Mouse (Mus musculus) hindbrain, embryonic 16.5 days (tissue): ENCODE results near the gene Kdm2a. TPM values are rescaled to one million over a fixed set of nuclear protein-coding genes. Genes with fewer than 3 reads are reported as not detected.

Source experiments
- ATAC-seq: fragments of 200-750 bp; cut with Nextera tagmentation; 2 replicates; pipeline ENCODE4 v1.8.0; 2017; ENCODE audit warnings: moderate TSS enrichment, moderate library complexity
- H3K27ac ChIP-seq: fragments of 300-500 bp; sonication (generic); 2 replicates; pipeline ENCODE4 v1.5.1; 2014; ENCODE audit warnings: low read depth, mild to moderate bottlenecking, control low read depth, low read length, moderate library complexity
- H3K27me3 ChIP-seq: fragments of 300-500 bp; sonication (generic); replicated peaks from 2 replicates; pipeline ENCODE4 v1.6.1; 2014; ENCODE audit warnings: low read length; ENCODE audit not compliant: control insufficient read depth, insufficient read depth
- H3K36me3 ChIP-seq: fragments of 300-500 bp; sonication (generic); 2 replicates; pipeline ENCODE4 v1.6.1; 2014; ENCODE audit warnings: mild to moderate bottlenecking, low read length, moderate library complexity, mixed read lengths; ENCODE audit not compliant: control insufficient read depth, insufficient read depth
- H3K4me1 ChIP-seq: fragments of 300-500 bp; sonication (generic); 2 replicates; pipeline ENCODE4 v1.6.1; 2014; ENCODE audit warnings: low read depth, low read length; ENCODE audit not compliant: control insufficient read depth, insufficient read depth
- H3K4me2 ChIP-seq: fragments of 300-500 bp; sonication (generic); 2 replicates; pipeline ENCODE4 v1.6.1; 2014; ENCODE audit warnings: mild to moderate bottlenecking, low read length, control low read depth, moderate library complexity
- H3K4me3 ChIP-seq: fragments of 300-500 bp; sonication (generic); 2 replicates; pipeline ENCODE4 v1.5.1; 2014; ENCODE audit warnings: mild to moderate bottlenecking, low read length, control low read depth, moderate library complexity
- H3K9ac ChIP-seq: fragments of 300-500 bp; sonication (generic); 2 replicates; pipeline ENCODE4 v1.6.1; 2014; ENCODE audit warnings: low read depth, mild to moderate bottlenecking, control low read depth, low read length, moderate library complexity
- H3K9me3 ChIP-seq: fragments of 300-500 bp; sonication (generic); 2 replicates; pipeline ENCODE4 v1.6.1; 2014; ENCODE audit warnings: mild to moderate bottlenecking, low read length, moderate library complexity; ENCODE audit not compliant: control insufficient read depth
- WGBS: fragments of 180-500 bp; shearing (Covaris S2); extraction: QIAGEN DNeasy Blood & Tissue Kit; methylation state at CpG from one replicate; pipeline ENCODE4 v1.1.7; 2014; 5-methylcytosine and 5-hydroxymethylcytosine counted together
- polyA plus RNA-seq: library from polyadenylated mRNA; unstranded; fragments of >200 nt; fragmentation: Nextera tagmentation; extraction: Ambion mirVana; gene quantifications from 2 replicates; pipeline ENCODE4 v1.2.1, GENCODE M21; 2015

Kdm2a gene
- polyA plus RNA-seq, 1 experiment from 2014 or later = 29.8 TPM

GRCm38 (mm10) chr19:4438791-4439160 is 40.7 kb upstream of the Kdm2a start:
- Histone ChIP-seq H3K9me3 (no peaks in the 10 kb centered on the region), H3K27ac (no peak overlapping the region; the same call in 1 of the 2 replicates), H3K9ac (peak overlapping the region; percentile 67), H3K36me3 (no peaks in the 10 kb centered on the region), H3K4me3 (peak overlapping the region; percentile 51), H3K27me3 (peaks cover 12% of the 10 kb centered on the region), H3K4me2 (peak overlapping the region; percentile 94), H3K4me1 (peaks cover 13% of the 10 kb centered on the region)
- WGBS = 7% methylated on average over 8 of the region's 8 CpGs
- ATAC-seq = no peak

DNA sequence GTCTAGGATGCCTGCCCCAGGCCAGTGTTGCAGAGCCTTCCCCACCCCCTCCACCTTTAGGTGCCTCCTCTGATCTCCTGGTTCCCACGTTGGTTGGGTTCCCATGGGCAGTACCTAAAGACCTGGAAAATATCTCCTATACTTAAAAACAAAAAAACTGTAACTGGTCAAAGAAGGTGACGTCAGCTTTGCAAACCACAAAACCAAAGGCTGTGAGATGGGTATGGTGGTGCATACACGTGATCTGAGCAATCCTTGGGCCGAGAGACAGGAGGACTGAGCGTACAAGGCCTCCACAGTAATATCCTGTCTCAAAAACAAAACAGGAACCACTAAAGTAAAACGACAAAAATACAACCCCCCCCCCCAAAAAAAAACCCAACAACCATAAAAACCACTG is 39.8 kb upstream of the Kdm2a start:
- no peaks in the 10 kb centered on the region for H3K36me3 ChIP-seq
- H3K27me3 ChIP-seq = peaks cover 12% of the 10 kb centered on the region
- no peak overlapping the region for H3K27ac ChIP-seq
- no peak overlapping the region for H3K4me3 ChIP-seq
- H3K4me1 ChIP-seq = peaks cover 13% of the 10 kb centered on the region
- ATAC-seq = no peak
- H3K9me3 ChIP-seq = no peaks in the 10 kb centered on the region
- no peak overlapping the region for H3K9ac ChIP-seq
- H3K4me2 ChIP-seq = no peak overlapping the region
- WGBS = 78% methylated on average over 6 of the region's 6 CpGs

- no peaks in the 10 kb centered on the region for H3K36me3 ChIP-seq
- no peak overlapping the region for H3K27ac ChIP-seq
- no peaks in the 10 kb centered on the region for H3K9me3 ChIP-seq
- H3K4me2 ChIP-seq = no peak overlapping the region
- no peak overlapping the region for H3K9ac ChIP-seq
- 95% methylated on average over 3 of the region's 3 CpGs for WGBS
- peaks cover 12% of the 10 kb centered on the region for H3K27me3 ChIP-seq
- H3K4me3 ChIP-seq = no peak overlapping the region
- H3K4me1 ChIP-seq = peaks cover 13% of the 10 kb centered on the region
- no peak for ATAC-seq
These were observed 38.2 kb upstream of the Kdm2a start for GRCm38 (mm10) chr19:4436254-4436653.

DNA sequence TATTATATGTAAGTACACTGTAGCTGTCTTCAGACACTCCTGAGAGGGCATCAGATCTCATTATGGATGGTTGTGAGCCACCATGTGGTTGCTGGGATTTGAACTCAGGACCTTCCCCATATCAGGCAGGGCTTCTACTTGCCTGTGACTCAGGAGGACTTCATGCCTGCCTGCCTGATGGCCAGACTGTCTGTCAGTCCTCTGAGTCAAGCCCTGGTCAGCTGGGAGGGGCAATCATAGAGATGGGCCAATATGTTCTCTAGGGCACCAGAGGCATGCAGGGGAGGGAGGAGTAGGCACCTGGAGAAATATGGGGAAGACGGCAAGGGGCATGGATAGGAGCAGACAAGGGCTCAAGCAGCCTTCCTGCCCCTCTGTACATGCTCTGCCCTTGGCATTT is 36.9 kb upstream of the Kdm2a start:
- Histone ChIP-seq H3K9ac (no peak overlapping the region), H3K36me3 (no peaks in the 10 kb centered on the region), H3K9me3 (no peaks in the 10 kb centered on the region), H3K27ac (no peak overlapping the region), H3K4me2 (no peak overlapping the region), H3K4me1 (peaks cover 10% of the 10 kb centered on the region), H3K4me3 (no peak overlapping the region), H3K27me3 (peaks cover 8% of the 10 kb centered on the region)
- no peak for ATAC-seq
- WGBS = 83% methylated on average over 1 of the region's 1 CpGs

- H3K27me3 ChIP-seq = peaks cover 5% of the 10 kb centered on the region
- ATAC-seq = no peak
- no peak overlapping the region for H3K27ac ChIP-seq
- no peak overlapping the region for H3K9ac ChIP-seq
- H3K4me3 ChIP-seq = no peak overlapping the region
- no peaks in the 10 kb centered on the region for H3K9me3 ChIP-seq
- H3K36me3 ChIP-seq = no peaks in the 10 kb centered on the region
- no peaks in the 10 kb centered on the region for H3K4me1 ChIP-seq
- 75% methylated on average over 1 of the region's 1 CpGs for WGBS
- no peak overlapping the region for H3K4me2 ChIP-seq
These were observed 35.7 kb upstream of the Kdm2a start for GRCm38 (mm10) chr19:4433756-4434155.

- WGBS = 96% methylated on average over 4 of the region's 4 CpGs
- H3K9me3 ChIP-seq = no peaks in the 10 kb centered on the region
- no peaks in the 10 kb centered on the region for H3K36me3 ChIP-seq
- H3K27ac ChIP-seq = no peak overlapping the region
- no peaks in the 10 kb centered on the region for H3K4me1 ChIP-seq
- H3K27me3 ChIP-seq = no peaks in the 10 kb centered on the region
- ATAC-seq = no peak
- no peak overlapping the region for H3K4me3 ChIP-seq
- no peak overlapping the region for H3K9ac ChIP-seq
- H3K4me2 ChIP-seq = no peak overlapping the region
These were observed 32.1 kb upstream of the Kdm2a start for GRCm38 (mm10) chr19:4430091-4430620.

GRCm38 (mm10) chr19:4425610-4426366 is 27.7 kb upstream of the Kdm2a start:
- ATAC-seq = no peak
- no peak overlapping the region for H3K9ac ChIP-seq
- no peaks in the 10 kb centered on the region for H3K27me3 ChIP-seq
- WGBS = 75% methylated on average over 19 of the region's 19 CpGs
- no peaks in the 10 kb centered on the region for H3K4me1 ChIP-seq
- no peak overlapping the region for H3K4me2 ChIP-seq
- H3K36me3 ChIP-seq = no peaks in the 10 kb centered on the region
- no peak overlapping the region for H3K4me3 ChIP-seq
- H3K9me3 ChIP-seq = no peaks in the 10 kb centered on the region
- no peak overlapping the region for H3K27ac ChIP-seq

DNA sequence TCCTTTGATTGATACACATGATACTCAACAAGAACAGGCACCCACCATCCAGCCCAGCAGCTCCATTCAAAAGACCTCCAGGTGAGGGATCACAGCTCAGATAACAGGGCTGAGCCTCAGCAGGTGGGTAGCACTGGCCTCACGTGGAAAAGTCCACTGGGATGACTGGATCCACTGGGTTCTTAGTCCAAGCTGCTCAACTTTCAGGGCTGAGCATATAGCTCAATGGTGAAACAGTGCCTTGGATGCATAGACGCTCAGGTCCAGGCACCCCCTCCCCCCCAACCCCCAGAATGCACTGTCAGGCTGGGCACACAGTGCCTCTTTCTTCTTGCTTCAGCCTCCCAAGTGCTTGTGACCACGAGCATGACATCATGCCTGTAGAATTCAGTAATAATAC is 24.9 kb upstream of the Kdm2a start:
- H3K27ac ChIP-seq = no peak overlapping the region
- WGBS = 72% methylated on average over 3 of the region's 3 CpGs
- no peak for ATAC-seq

DNA sequence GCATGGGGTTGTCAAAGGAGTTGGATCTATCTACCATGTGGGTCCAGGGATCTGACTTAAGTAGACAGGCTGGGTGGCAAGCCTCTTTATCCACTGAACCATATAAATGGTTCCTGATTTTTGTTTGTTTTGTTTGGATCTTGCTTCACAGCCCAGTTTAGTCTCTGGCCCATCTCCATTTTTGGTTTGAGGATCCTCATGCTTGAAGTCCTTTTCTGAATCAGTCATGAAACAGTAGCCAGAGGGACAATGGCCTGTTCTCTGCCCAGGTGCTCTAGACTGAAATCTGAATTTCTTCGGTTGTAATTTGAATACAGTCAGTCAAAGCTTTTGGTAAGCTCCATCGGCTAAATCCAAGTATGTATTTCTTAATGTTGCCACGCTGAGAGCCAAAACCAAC is 24.5 kb upstream of the Kdm2a start:
- ATAC-seq = no peak
- Histone ChIP-seq H3K4me2 (no peak overlapping the region), H3K36me3 (no peaks in the 10 kb centered on the region), H3K27me3 (no peaks in the 10 kb centered on the region), H3K27ac (no peak overlapping the region), H3K4me1 (no peaks in the 10 kb centered on the region), H3K9me3 (no peaks in the 10 kb centered on the region), H3K4me3 (no peak overlapping the region), H3K9ac (no peak overlapping the region)
- WGBS = 96% methylated on average over 3 of the region's 3 CpGs

More for the DNA sequence above, 24.9 kb upstream of the Kdm2a start:
- H3K27me3 ChIP-seq = no peaks in the 10 kb centered on the region
- H3K4me2 ChIP-seq = no peak overlapping the region
- H3K4me1 ChIP-seq = no peaks in the 10 kb centered on the region
- no peak overlapping the region for H3K4me3 ChIP-seq
- H3K9me3 ChIP-seq = no peaks in the 10 kb centered on the region
- no peak overlapping the region for H3K9ac ChIP-seq
- H3K36me3 ChIP-seq = no peaks in the 10 kb centered on the region
